Mouse (Mus musculus): Measurements from ENCODE around the gene Izumo1.

Izumo1 gene

DNA sequence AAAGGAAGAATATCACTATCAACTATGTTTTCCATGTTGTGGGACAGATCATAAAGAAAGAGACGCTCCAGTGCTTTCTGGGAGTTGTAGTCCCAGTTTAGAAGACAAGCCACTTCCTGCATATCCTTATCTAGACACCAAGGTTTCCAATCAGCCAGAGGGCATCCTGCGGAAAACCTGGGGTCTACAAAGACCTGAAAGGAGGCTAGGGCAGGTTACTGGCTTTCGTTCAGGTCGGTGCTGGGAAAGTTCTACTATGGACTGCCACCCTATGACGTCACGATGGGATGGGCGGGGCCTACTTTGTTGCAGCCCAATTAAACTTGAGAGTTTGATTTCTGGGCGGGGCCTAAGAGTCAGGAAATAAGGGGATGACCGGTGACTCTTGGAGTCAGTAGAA is at the start of gene Izumo1:
Izumo1 (plus strand) TSS at position 369 of the 400 bp plus-strand sequence.
- peak; percentile 57 for DNase-seq

- DNase-seq, result no peak
Observed at GRCm38 (mm10) chr7:45571966-45572365, 49.6 kb upstream of the Izumo1 start.

DNA sequence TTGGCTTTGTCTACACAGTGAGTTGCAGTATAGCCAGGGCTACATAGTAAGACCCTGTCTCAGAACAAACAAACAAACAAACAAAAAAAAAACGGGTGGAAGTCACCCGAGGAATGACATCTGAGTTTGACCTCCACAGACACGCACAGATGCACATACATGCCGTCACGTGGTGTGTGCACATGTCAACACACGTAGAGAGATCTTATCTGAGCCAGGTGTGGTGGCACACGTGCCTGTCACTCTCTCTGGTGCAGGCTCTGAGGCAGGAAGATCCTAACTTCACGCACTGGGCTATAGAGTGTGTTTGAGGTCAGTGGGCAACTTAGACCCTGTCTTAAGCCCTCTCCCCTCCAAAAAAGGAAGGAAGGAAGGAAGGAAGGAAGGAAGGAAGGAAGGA is 47.7 kb upstream of the Izumo1 start:
- DNase-seq, result no peak

GRCm38 (mm10) chr7:45574472-45575379 is 46.9 kb upstream of the Izumo1 start:
- DNase-seq, result no peak

GRCm38 (mm10) chr7:45585923-45586322 is 35.7 kb upstream of the Izumo1 start:
- DNase-seq, result no peak

GRCm38 (mm10) chr7:45587631-45588592 is 33.7 kb upstream of the Izumo1 start:
- no peak for DNase-seq

DNA sequence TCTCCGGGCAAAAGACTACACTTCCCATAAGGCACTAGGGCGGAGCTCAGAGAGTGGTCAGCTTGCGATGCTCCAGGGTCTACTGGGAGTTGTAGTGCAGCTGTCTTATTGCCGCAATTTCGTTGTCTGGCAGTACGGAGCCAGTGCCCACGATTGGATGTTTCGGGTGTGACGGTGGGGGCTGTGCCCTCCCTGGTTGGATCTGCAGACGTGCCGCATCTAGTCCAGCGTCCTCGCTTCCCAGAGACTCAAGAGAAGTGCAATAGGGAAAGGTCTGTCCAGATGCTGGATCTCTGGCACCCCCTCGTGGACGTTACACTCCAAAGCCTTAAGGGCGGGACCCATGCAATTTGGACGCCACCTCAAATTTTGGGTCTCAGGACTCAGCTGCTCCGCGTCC is 32.4 kb upstream of the Izumo1 start:
- DNase-seq, result peak; percentile 95

DNA sequence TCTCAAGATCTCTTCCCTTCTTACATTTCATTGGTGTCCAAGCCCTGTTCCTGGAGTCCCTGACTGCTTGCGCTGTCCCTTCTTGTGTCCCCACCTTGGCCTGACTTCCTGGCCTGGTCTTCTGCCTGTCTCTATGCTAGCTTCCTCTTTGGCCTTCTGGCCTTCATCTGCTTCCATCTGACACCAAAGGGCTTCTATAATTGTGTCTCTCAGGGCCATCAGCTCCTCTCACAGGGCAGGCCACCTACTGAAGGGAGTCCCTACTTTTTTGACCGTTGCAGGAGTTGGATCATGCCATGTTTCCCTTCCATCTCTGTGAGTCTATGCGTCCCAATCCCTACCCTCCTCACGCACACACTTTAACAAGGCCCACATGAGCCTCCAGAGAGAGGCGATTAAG is 31.7 kb upstream of the Izumo1 start:
- no peak for DNase-seq

DNA sequence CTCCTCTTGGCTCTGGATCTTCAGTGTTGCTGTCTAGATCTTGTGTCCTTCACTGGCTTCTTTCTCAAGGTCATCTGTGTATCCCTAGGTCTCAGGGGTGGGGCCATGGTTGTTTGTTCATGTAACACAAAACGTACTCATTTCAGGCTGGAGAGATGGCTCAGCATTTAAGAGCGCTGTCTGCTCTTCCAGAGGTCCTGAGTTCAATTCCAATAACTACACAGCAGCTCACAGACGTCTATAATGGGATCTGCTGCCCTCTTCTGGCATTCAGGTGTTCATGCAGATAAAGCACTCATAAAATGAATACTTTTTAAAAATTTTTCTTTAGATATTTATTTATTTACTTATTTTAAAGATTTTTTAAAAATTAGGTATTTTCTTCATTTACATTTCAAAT is 30.7 kb upstream of the Izumo1 start:
- DNase-seq, result no peak

GRCm38 (mm10) chr7:45591880-45592279 is 29.7 kb upstream of the Izumo1 start:
- DNase-seq, result no peak

GRCm38 (mm10) chr7:45593118-45593815 is 28.3 kb upstream of the Izumo1 start:
- peak; percentile 78 for DNase-seq

- DNase-seq, result no peak
Observed at GRCm38 (mm10) chr7:45595176-45595575, 26.4 kb upstream of the Izumo1 start.

DNA sequence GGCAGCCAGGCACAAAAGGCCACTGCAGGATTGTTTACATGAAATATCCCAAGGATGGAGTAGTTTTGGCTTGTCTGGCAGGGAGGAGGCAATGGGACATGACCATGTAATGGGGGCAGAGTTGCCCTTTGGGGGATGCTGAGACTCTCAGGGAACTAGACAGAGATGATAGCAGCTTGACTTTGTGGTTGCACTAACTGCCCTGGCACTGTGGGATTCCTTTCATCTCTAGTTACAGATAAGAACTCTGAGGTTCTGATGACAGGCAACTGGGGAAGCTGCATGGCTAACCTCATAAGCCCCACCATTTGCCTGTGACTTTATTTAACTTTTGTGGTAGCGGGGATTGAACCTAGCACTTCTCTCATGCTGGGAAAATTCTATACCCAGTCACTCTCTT is 25.5 kb upstream of the Izumo1 start:
- no peak for DNase-seq

- no peak for DNase-seq
Observed at GRCm38 (mm10) chr7:45597013-45597412, 24.6 kb upstream of the Izumo1 start.

GRCm38 (mm10) chr7:45597527-45597926 is 24.1 kb upstream of the Izumo1 start:
- no peak for DNase-seq

GRCm38 (mm10) chr7:45598960-45599879 is 22.4 kb upstream of the Izumo1 start:
- DNase-seq, result no peak

GRCm38 (mm10) chr7:45605704-45606289 is 15.8 kb upstream of the Izumo1 start:
- no peak for DNase-seq

DNA sequence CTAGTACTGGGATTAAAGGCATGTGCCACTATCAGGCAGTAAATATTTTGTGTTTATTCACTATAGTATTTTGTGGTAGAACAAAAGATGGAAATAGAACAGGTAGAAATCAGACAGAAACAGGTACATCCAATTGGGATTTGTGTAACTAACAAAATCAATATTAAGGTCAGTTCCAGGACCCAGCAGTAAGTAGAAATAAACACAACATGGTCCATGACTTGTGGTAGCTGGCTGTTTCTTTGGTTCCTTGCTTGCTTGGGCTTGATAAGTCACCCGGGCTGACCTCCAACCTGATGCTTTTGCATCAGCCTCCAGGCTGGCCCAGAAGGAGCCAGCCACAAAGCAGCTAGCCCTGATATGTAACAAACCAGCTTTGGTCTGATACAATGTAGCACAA is 12.1 kb upstream of the Izumo1 start:
- DNase-seq, result no peak

DNA sequence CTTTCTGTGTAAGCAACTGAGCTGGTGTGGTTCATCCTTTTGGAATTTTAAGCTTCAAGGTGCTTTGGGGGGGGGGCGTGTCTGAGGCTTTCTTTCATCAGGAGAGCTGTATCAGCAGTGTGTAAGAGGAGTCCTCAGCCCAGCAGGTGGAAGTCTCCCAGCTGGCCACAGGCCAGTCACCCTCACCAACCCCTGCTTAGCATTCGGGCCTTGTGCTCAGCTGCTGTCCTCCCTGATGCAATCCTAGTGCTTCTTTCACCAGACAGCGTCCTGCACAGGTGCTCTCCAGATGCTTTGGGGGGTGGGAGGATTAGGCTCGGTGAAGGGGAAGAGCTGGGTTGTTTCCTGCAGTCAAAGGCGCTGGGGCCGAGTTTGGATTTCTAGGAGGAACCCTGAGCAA is 5.3 kb upstream of the Izumo1 start:
- no peak for DNase-seq

GRCm38 (mm10) chr7:45617042-45617695 is 4.4 kb upstream of the Izumo1 start, which contains the start of gene Fut1:
TSS of gene Fut1 (plus strand) at chr7:45617289.
- no peak for DNase-seq

DNA sequence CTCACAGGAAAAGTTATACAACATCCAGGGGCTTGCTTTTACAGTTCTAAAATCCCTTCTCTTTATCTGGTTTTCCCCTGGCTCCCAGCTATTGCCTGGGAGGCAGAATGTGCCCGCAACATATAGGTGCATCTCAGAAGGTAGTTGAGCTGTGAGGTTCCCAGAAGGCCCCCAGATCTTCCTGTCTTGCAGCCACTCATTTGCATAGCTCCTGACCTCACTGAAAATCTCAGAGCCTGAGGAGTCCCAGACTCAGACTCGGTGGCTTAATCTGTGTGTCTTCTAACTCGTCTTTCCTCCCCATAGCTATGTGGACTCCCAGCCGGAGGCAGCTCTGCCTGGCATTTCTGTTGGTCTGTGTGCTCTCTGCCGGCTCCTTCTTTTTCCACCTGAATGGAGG is 3.3 kb upstream of the Izumo1 start:
- DNase-seq, result no peak

Data from lung, postnatal 14 days (tissue).